Mouse (Mus musculus) stomach, postnatal 0 days (tissue): Measurements from ENCODE around the gene Mical2.

Experiments
- CTCF ChIP-seq: IDR thresholded peaks from 2 replicates; pipeline ENCODE4 v1.5.1; 2016; ENCODE audit warnings: antibody characterized with exemption, low read depth, mild to moderate bottlenecking, moderate library complexity
- EP300 ChIP-seq: optimal IDR thresholded peaks from 2 replicates; pipeline ENCODE3; 2016; ENCODE audit warnings: antibody characterized with exemption

- TF ChIP-seq CTCF (no peak), EP300 (no peak)
Observed at GRCm38 (mm10) chr7:112224854-112225253, 802 bp upstream of the Mical2 start.
